Mouse (Mus musculus): ENCODE measurements around the gene Ang. TPM values are rescaled to one million over a fixed set of nuclear protein-coding genes. Genes with fewer than 3 reads are reported as not detected.

Ang gene
- total and polyA plus RNA-seq, 2 experiments from 2014 or later: 4.0 to 4.9 TPM

GRCm38 (mm10) chr14:51088166-51088969, 2.6 kb upstream of the Ang start:
- no peaks in the 10 kb centered on the region for H3K4me1 ChIP-seq (ENCODE audit: insufficient read depth)
- peak overlapping the region; percentile 63 for H3K4me3 ChIP-seq (ENCODE audit: low read depth, low read length)
- H3K27ac ChIP-seq (ENCODE audit: low read depth, low read length): peak overlapping the region; percentile 83
- no peaks in the 10 kb centered on the region for H3K27me3 ChIP-seq (ENCODE audit: insufficient read depth, low read length)
- TF ChIP-seq CTCF (IDR thresholded peaks at IDR 0.05; ENCODE audit: low read depth): no peak
- DNase-seq (peak; percentile 86), ATAC-seq (peak; percentile 27)
- H3K36me3 ChIP-seq (ENCODE audit: insufficient read depth): no peaks in the 10 kb centered on the region
- no peaks in the 10 kb centered on the region for H3K9me3 ChIP-seq (ENCODE audit: low read length)
- H3K4me2 ChIP-seq (ENCODE audit: low read depth): peak overlapping the region; percentile 68
- WGBS: under 1% methylated on average over 23 of the region's 23 CpGs
- H3K9ac ChIP-seq: peak overlapping the region; percentile 65

- Histone ChIP-seq H3K4me1 (ENCODE audit: insufficient read depth) (no peaks in the 10 kb centered on the region), H3K36me3 (ENCODE audit: insufficient read depth) (no peaks in the 10 kb centered on the region), H3K9ac (peak overlapping the region; percentile 65), H3K9me3 (ENCODE audit: low read length) (no peaks in the 10 kb centered on the region), H3K27me3 (ENCODE audit: insufficient read depth, low read length) (no peaks in the 10 kb centered on the region), H3K4me3 (ENCODE audit: low read depth, low read length) (peak overlapping the region; percentile 63), H3K4me2 (ENCODE audit: low read depth) (peak overlapping the region; percentile 68), H3K27ac (ENCODE audit: low read depth, low read length) (peak overlapping the region; percentile 83)
- ATAC-seq: peak; percentile 94
- DNase-seq: peak; percentile 98
- WGBS: under 1% methylated on average over 34 of the region's 34 CpGs
- no peak for TF ChIP-seq CTCF (IDR thresholded peaks at IDR 0.05; ENCODE audit: low read depth)
Measured at GRCm38 (mm10) chr14:51088970-51089673, 1.8 kb upstream of the Ang start.

GRCm38 (mm10) chr14:51089674-51090076, 1.3 kb upstream of the Ang start:
- H3K4me1 ChIP-seq (ENCODE audit: insufficient read depth): no peaks in the 10 kb centered on the region
- no peak for TF ChIP-seq CTCF (IDR thresholded peaks at IDR 0.05; ENCODE audit: low read depth)
- H3K27me3 ChIP-seq (ENCODE audit: insufficient read depth, low read length): no peaks in the 10 kb centered on the region
- under 1% methylated on average over 15 of the region's 15 CpGs for WGBS
- H3K9me3 ChIP-seq (ENCODE audit: low read length): no peaks in the 10 kb centered on the region
- DNase-seq (no peak), ATAC-seq (no peak)
- peak overlapping the region; percentile 63 for H3K4me3 ChIP-seq (ENCODE audit: low read depth, low read length)
- no peaks in the 10 kb centered on the region for H3K36me3 ChIP-seq (ENCODE audit: insufficient read depth)
- H3K27ac ChIP-seq (ENCODE audit: low read depth, low read length): peak overlapping the region; percentile 82
- peak overlapping the region; percentile 68 for H3K4me2 ChIP-seq (ENCODE audit: low read depth)
- peak overlapping the region; percentile 65 for H3K9ac ChIP-seq

- no peak for TF ChIP-seq CTCF (IDR thresholded peaks at IDR 0.05; ENCODE audit: low read depth)
- Histone ChIP-seq H3K9ac (peak overlapping the region; percentile 65), H3K27ac (ENCODE audit: low read depth, low read length) (peak overlapping the region; percentile 82), H3K4me1 (ENCODE audit: insufficient read depth) (no peaks in the 10 kb centered on the region), H3K36me3 (ENCODE audit: insufficient read depth) (no peaks in the 10 kb centered on the region), H3K4me3 (ENCODE audit: low read depth, low read length) (peak overlapping the region; percentile 63), H3K4me2 (ENCODE audit: low read depth) (peak overlapping the region; percentile 68), H3K9me3 (ENCODE audit: low read length) (no peaks in the 10 kb centered on the region), H3K27me3 (ENCODE audit: insufficient read depth, low read length) (no peaks in the 10 kb centered on the region)
- under 1% methylated on average over 27 of the region's 27 CpGs for WGBS
- ATAC-seq: peak; percentile 57
- peak; percentile 93 for DNase-seq
Measured at GRCm38 (mm10) chr14:51090077-51090781, 721 bp upstream of the Ang start.

- Histone ChIP-seq H3K27me3 (ENCODE audit: insufficient read depth, low read length) (no peaks in the 10 kb centered on the region), H3K36me3 (ENCODE audit: insufficient read depth) (no peaks in the 10 kb centered on the region), H3K27ac (ENCODE audit: low read depth, low read length) (no peak overlapping the region), H3K9me3 (ENCODE audit: low read length) (no peaks in the 10 kb centered on the region), H3K4me2 (ENCODE audit: low read depth) (peak overlapping the region; percentile 68), H3K4me3 (ENCODE audit: low read depth, low read length) (peak overlapping the region; percentile 63), H3K4me1 (ENCODE audit: insufficient read depth) (no peaks in the 10 kb centered on the region), H3K9ac (no peak overlapping the region)
- no peak for TF ChIP-seq CTCF (IDR thresholded peaks at IDR 0.05; ENCODE audit: low read depth)
- 45% methylated on average over 8 of the region's 8 CpGs for WGBS
- DNase-seq (no peak), ATAC-seq (no peak)
Measured at GRCm38 (mm10) chr14:51092073-51092620, 1.2 kb downstream of the Ang start.

GRCm38 (mm10) chr14:51093496-51093895, 2.5 kb downstream of the Ang start:
- no peak for ATAC-seq
- H3K27ac ChIP-seq (ENCODE audit: low read depth, low read length): no peak overlapping the region

More at GRCm38 (mm10) chr14:51093496-51093895, 2.5 kb downstream of the Ang start:
- no peaks in the 10 kb centered on the region for H3K36me3 ChIP-seq (ENCODE audit: insufficient read depth)
- no peak overlapping the region for H3K4me2 ChIP-seq (ENCODE audit: low read depth)
- no peak for DNase-seq
- no peaks in the 10 kb centered on the region for H3K4me1 ChIP-seq (ENCODE audit: insufficient read depth)
- H3K4me3 ChIP-seq (ENCODE audit: low read depth, low read length): no peak overlapping the region
- TF ChIP-seq CTCF (IDR thresholded peaks at IDR 0.05; ENCODE audit: low read depth): no peak
- no peak overlapping the region for H3K9ac ChIP-seq
- no peaks in the 10 kb centered on the region for H3K9me3 ChIP-seq (ENCODE audit: low read length)
- 36% methylated on average over 3 of the region's 3 CpGs for WGBS
- no peaks in the 10 kb centered on the region for H3K27me3 ChIP-seq (ENCODE audit: insufficient read depth, low read length)
